Mouse (Mus musculus): ENCODE data around the gene Spg7.

Spg7 gene

GRCm38 (mm10) chr8:123131041-123131440, 68.3 kb downstream of the Spg7 start:
- DNase-seq (ENCODE audit: low spot score), result no peak

- DNase-seq (ENCODE audit: low spot score), result no peak
Measured at GRCm38 (mm10) chr8:123132953-123133352, 70.2 kb downstream of the Spg7 start.

GRCm38 (mm10) chr8:123134149-123134713, 71.5 kb downstream of the Spg7 start:
- DNase-seq (ENCODE audit: low spot score), result no peak

- DNase-seq (ENCODE audit: low spot score), result no peak
Measured at GRCm38 (mm10) chr8:123135406-123135805, 72.7 kb downstream of the Spg7 start.

GRCm38 (mm10) chr8:123135806-123136205, 73.1 kb downstream of the Spg7 start:
- no peak for DNase-seq (ENCODE audit: low spot score)

- no peak for DNase-seq (ENCODE audit: low spot score)
Measured at GRCm38 (mm10) chr8:123136287-123136686, 73.5 kb downstream of the Spg7 start.

- peak; percentile 80 for DNase-seq (ENCODE audit: low spot score)
Measured at GRCm38 (mm10) chr8:123137645-123138077, 74.9 kb downstream of the Spg7 start.

GRCm38 (mm10) chr8:123138741-123139140, 76.0 kb downstream of the Spg7 start:
- DNase-seq (ENCODE audit: low spot score), result no peak

- peak; percentile 79 for DNase-seq (ENCODE audit: low spot score)
Measured at GRCm38 (mm10) chr8:123141741-123142462, 79.2 kb downstream of the Spg7 start.

- peak; percentile 77 for DNase-seq (ENCODE audit: low spot score)
Measured at GRCm38 (mm10) chr8:123145279-123145678, 82.5 kb downstream of the Spg7 start.

- DNase-seq (ENCODE audit: low spot score), result no peak
Measured at GRCm38 (mm10) chr8:123146390-123146789, 83.6 kb downstream of the Spg7 start.

Data from testis, postnatal 10 days (tissue).